9 mouse cellular contexts compared by ENCODE assay signal in genomic region chr11:103218517-103218901, GRCm38 (mm10). TPM values are rescaled to one million over a fixed set of nuclear protein-coding genes. Genes with fewer than 3 reads are reported as not detected.
DNase-seq lines count a peak whose midpoint lies in the region; ATAC-seq and TF ChIP-seq lines count a peak whose summit lies in the region.
"Had no signal": no experiment of that assay in that cellular context is flagged by ENCODE, and none has a peak within 500 bp of the region (broad histone marks: within the 10 kb centered on the region; RNA-seq: fewer than 3 reads in every experiment).

No protein-coding gene starts in this region.

- H3K4me1 ChIP-seq in heart, embryonic 12.5 days (replicated peaks), result peaks cover 6% of the 10 kb centered on the region; the same call in 1 of the 2 replicates
- no peaks in the 10 kb centered on the region for H3K4me1 ChIP-seq in ES-Bruce4 (ENCODE audit: control insufficient read depth, insufficient read depth, low read length)
- peaks cover 12% of the 10 kb centered on the region for H3K4me1 ChIP-seq in hindbrain, embryonic 10.5 days (replicated peaks)

- H3K9me3 ChIP-seq in heart, embryonic 12.5 days (replicated peaks), result no peaks in the 10 kb centered on the region; the same call in 1 of the 2 replicates
- H3K9me3 ChIP-seq in ES-Bruce4 (replicated peaks; ENCODE audit: control insufficient read depth, insufficient read depth, low read length, poor library complexity, severe bottlenecking), result no peaks in the 10 kb centered on the region; the same call in 1 of the 2 replicates
- H3K9me3 ChIP-seq in hindbrain, embryonic 10.5 days, result peaks cover 3% of the 10 kb centered on the region

- H3K4me3 ChIP-seq in heart, embryonic 12.5 days, result peak overlapping the region; percentile 52
- H3K4me3 ChIP-seq in ES-Bruce4 (ENCODE audit: low read depth, low read length) (peak overlapping the region; percentile 68; the same call in 1 of the 2 replicates), macrophage (ENCODE audit: inconsistent target) (peak overlapping the region; percentile 30)
- peak overlapping the region; percentile 65 for H3K4me3 ChIP-seq in hindbrain, embryonic 10.5 days

- no peak for TF ChIP-seq POLR2A in ES-Bruce4 (IDR thresholded peaks at IDR 0.05; ENCODE audit: insufficient read depth, low read length)

- peak overlapping the region; percentile 61 for H3K9ac ChIP-seq in heart, embryonic 12.5 days
- H3K9ac ChIP-seq in ES-Bruce4 (ENCODE audit: low read depth, poor library complexity, severe bottlenecking), result peak overlapping the region; percentile 17; the same call in 1 of the 2 replicates

- no peak for DNase-seq in heart, adult 18-20 months
- DNase-seq in hindbrain, embryonic 10.5 days (ENCODE audit: low spot score), result no peak
- DNase-seq in adrenal gland, adult (ENCODE audit: inconsistent age in 2 of 2, low spot score in 1 of 2), result no peak
- DNase-seq in layer of hippocampus, adult 8-10 months (ENCODE audit: low spot score in 2 of 2), result no peak
- DNase-seq in right cerebral cortex, postnatal 36 days (ENCODE audit: low spot score in 2 of 2), result no peak

- H3K79me2 ChIP-seq in macrophage (ENCODE audit: inconsistent target), result no peaks in the 10 kb centered on the region

- no peak for TF ChIP-seq EP300 in ES-Bruce4 (IDR thresholded peaks at IDR 0.05; ENCODE audit: insufficient read depth, low read depth, low read length)

- WGBS in heart, embryonic 12.5 days, result 24% methylated on average over 6 of the region's 6 CpGs
- 28% methylated on average over 6 of the region's 6 CpGs for WGBS in hindbrain, embryonic 10.5 days
- WGBS in macrophage (ENCODE audit: missing documents), result 35% methylated on average over 6 of the region's 6 CpGs

- peaks cover 22% of the 10 kb centered on the region for H3K27me3 ChIP-seq in heart, embryonic 12.5 days (replicated peaks)
- H3K27me3 ChIP-seq in ES-Bruce4 (ENCODE audit: control insufficient read depth, insufficient read depth, low read length, poor library complexity, severe bottlenecking), result no peaks in the 10 kb centered on the region; the same call in 1 of the 2 replicates
- peaks cover 37% of the 10 kb centered on the region for H3K27me3 ChIP-seq in hindbrain, embryonic 10.5 days (ENCODE audit: insufficient read depth, poor library complexity, severe bottlenecking)

- no peak for TF ChIP-seq CTCF in ES-Bruce4 (IDR thresholded peaks at IDR 0.05; ENCODE audit: low read depth, low read length)

- no peak overlapping the region for H3K27ac ChIP-seq in heart, embryonic 12.5 days (ENCODE audit: poor library complexity, severe bottlenecking)
- H3K27ac ChIP-seq in ES-Bruce4 (ENCODE audit: insufficient read depth, low read length) (no peak overlapping the region), macrophage (no peak overlapping the region)
- peak overlapping the region; percentile 83 for H3K27ac ChIP-seq in hindbrain, embryonic 10.5 days

- peaks cover 22% of the 10 kb centered on the region for H3K36me3 ChIP-seq in heart, embryonic 12.5 days
- no peaks in the 10 kb centered on the region for H3K36me3 ChIP-seq in ES-Bruce4 (ENCODE audit: control insufficient read depth, insufficient read depth, low read length, poor library complexity, severe bottlenecking)
- H3K36me3 ChIP-seq in hindbrain, embryonic 10.5 days, result peaks cover 34% of the 10 kb centered on the region
- H3K36me3 ChIP-seq in macrophage (ENCODE audit: inconsistent target), result peaks cover 27% of the 10 kb centered on the region; the same call in 1 of the 2 replicates

- H3K4me2 ChIP-seq in heart, embryonic 12.5 days, result peak overlapping the region; percentile 90

- no peak for ATAC-seq in heart, embryonic 12.5 days (ENCODE audit: insufficient number of reproducible peaks, low FRiP score)

RNA-seq across cellular contexts. Expression of gene Spata32, which starts 0.3 kb away (rescaled TPM):
- polyA plus RNA-seq in heart, embryonic 12.5 days (2016; fragmentation: Nextera tagmentation; extraction: Ambion mirVana), result not detected in 2 replicates
- not detected for total RNA-seq in heart, adult 18-20 months (2021)
- not detected in 2 replicates for polyA plus RNA-seq in ES-Bruce4 (2011; ENCODE audit: insufficient read depth, insufficient read length, low read depth, missing spikeins)
- not detected in 2 replicates for polyA plus RNA-seq in hindbrain, embryonic 10.5 days (2016; fragmentation: Nextera tagmentation; extraction: Ambion mirVana)
- not detected for total RNA-seq in macrophage (2018; cell fraction: chromatin; rRNA removed)
- total RNA-seq in macrophage (2018; cell fraction: cytosol; rRNA removed), result not detected
- not detected for total RNA-seq in macrophage (2018; cell fraction: nucleus; rRNA removed)
- not detected in 3 replicates for polyA plus RNA-seq in macrophage (2018)
- total RNA-seq in layer of hippocampus, adult 8-10 months (2022), result 1 to 10 TPM; 1.4 to 3.0 (median 2.1) TPM
- polyA plus RNA-seq: large intestine, adult 2 months had no signal

RNA-seq across cellular contexts. Expression of gene 1700023F06Rik, which starts 10.2 kb away (rescaled TPM):
- 0.17 TPM in 1 of 2 replicates, not detected in the other for polyA plus RNA-seq in heart, embryonic 12.5 days (2016; fragmentation: Nextera tagmentation; extraction: Ambion mirVana)
- total RNA-seq in heart, adult 18-20 months (2021), result not detected
- polyA plus RNA-seq in ES-Bruce4 (2011; ENCODE audit: insufficient read depth, insufficient read length, low read depth, missing spikeins), result 2.0 and 2.2 TPM in 2 replicates
- polyA plus RNA-seq in hindbrain, embryonic 10.5 days (2016; fragmentation: Nextera tagmentation; extraction: Ambion mirVana), result 0.24 and 0.27 TPM in 2 replicates
- total RNA-seq in macrophage (2018; cell fraction: chromatin; rRNA removed), result not detected
- total RNA-seq in macrophage (2018; cell fraction: cytosol; rRNA removed), result not detected
- not detected for total RNA-seq in macrophage (2018; cell fraction: nucleus; rRNA removed)
- not detected in 3 replicates for polyA plus RNA-seq in macrophage (2018)
- total RNA-seq in layer of hippocampus, adult 8-10 months (2022), result 1 to 10 TPM; 1.4 to 3.1 (median 2.2) TPM

RNA-seq across cellular contexts. Expression of gene Fmnl1, which starts 47.6 kb away (rescaled TPM):
- polyA plus RNA-seq in heart, embryonic 12.5 days (2016; fragmentation: Nextera tagmentation; extraction: Ambion mirVana), result 1.1 and 1.7 TPM in 2 replicates
- total RNA-seq in heart, adult 18-20 months (2021), result 10 to 100 TPM; 18.1 to 20.2 TPM
- polyA plus RNA-seq in ES-Bruce4 (2011; ENCODE audit: insufficient read depth, insufficient read length, low read depth, missing spikeins) (1.7 and 4.9 TPM in 2 replicates), macrophage (2018) (29.0 to 47.4 TPM (median 29.5 TPM) in 3 replicates)
- polyA plus RNA-seq in hindbrain, embryonic 10.5 days (2016; fragmentation: Nextera tagmentation; extraction: Ambion mirVana), result 0.72 and 1.5 TPM in 2 replicates
- total RNA-seq in macrophage (2018; cell fraction: chromatin; rRNA removed), result 100 to 1,000 TPM in 1 of 26 experiments, 10 to 100 TPM in 24, 1 to 10 TPM in 1; 9.8 to 105 (median 44.4) TPM
- total RNA-seq in macrophage (2018; cell fraction: cytosol; rRNA removed), result 10 to 100 TPM; 21.5 to 40.9 (median 34.6) TPM
- total RNA-seq in macrophage (2018; cell fraction: nucleus; rRNA removed), result 10 to 100 TPM; 15.9 to 81.3 (median 30.8) TPM
- total RNA-seq in layer of hippocampus, adult 8-10 months (2022), result 100 to 1,000 TPM; 121 to 133 (median 125) TPM

RNA-seq across cellular contexts. Expression of gene Map3k14, which starts 48.8 kb away (rescaled TPM):
- polyA plus RNA-seq in heart, embryonic 12.5 days (2016; fragmentation: Nextera tagmentation; extraction: Ambion mirVana), result 2.0 and 2.6 TPM in 2 replicates
- 1 to 10 TPM; 2.5 to 3.0 TPM for total RNA-seq in heart, adult 18-20 months (2021)
- 2.2 and 3.3 TPM in 2 replicates for polyA plus RNA-seq in ES-Bruce4 (2011; ENCODE audit: insufficient read depth, insufficient read length, low read depth, missing spikeins)
- polyA plus RNA-seq in hindbrain, embryonic 10.5 days (2016; fragmentation: Nextera tagmentation; extraction: Ambion mirVana), result 3.9 and 4.2 TPM in 2 replicates
- total RNA-seq in macrophage (2018; cell fraction: chromatin; rRNA removed), result 100 to 1,000 TPM in 5 of 26 experiments, 10 to 100 TPM in 21; 16.7 to 137 (median 78.1) TPM
- 10 to 100 TPM in 23 of 26 experiments, 1 to 10 TPM in 3; 7.8 to 23.6 (median 14.8) TPM for total RNA-seq in macrophage (2018; cell fraction: cytosol; rRNA removed)
- total RNA-seq in macrophage (2018; cell fraction: nucleus; rRNA removed), result 10 to 100 TPM in 25 of 26 experiments, 1 to 10 TPM in 1; 9.3 to 75.6 (median 42.6) TPM
- 9.0 to 14.1 TPM (median 9.9 TPM) in 3 replicates for polyA plus RNA-seq in macrophage (2018)
- 1 to 10 TPM; 4.6 to 5.5 (median 4.8) TPM for total RNA-seq in layer of hippocampus, adult 8-10 months (2022)
